Mouse (Mus musculus): ENCODE data around the gene Gpc6. TPM values are rescaled to one million over a fixed set of nuclear protein-coding genes. Genes with fewer than 3 reads are reported as not detected.

Gene Gpc6
- polyA plus RNA-seq, 1 experiment = 4.7 TPM

DNA sequence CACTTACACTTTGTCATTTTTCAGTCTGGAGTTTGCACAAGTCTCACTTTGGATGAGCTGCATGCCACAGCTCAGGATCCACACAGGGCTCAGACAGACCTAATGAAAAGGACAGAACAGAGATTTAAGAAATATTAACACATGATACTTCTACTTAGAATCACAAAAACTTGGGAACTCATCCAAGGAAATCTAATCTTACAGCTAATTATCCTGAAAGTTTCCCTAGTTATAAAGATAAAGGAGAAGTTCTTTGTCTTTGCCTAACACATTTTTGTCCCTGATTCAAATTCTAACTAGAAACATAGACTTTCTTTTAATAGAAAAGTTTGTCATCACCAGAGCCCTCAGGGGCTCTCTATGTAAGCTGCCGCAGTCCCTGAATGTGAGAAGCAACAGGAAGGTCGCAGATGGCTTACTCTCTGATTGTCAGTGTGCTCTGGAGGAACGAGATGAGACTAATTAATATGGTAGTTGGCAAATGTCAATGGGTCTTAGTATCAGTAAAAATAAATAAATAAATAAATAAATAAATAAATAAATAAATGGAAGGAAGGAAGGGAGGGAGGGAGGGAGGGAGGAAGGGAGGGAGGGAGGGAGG lies 526.4 kb downstream of the Gpc6 start:
- no peak overlapping the region for H3K4me3 ChIP-seq (ENCODE audit: insufficient read depth, low read length)
- H3K27ac ChIP-seq (ENCODE audit: insufficient read depth, low read length) = no peak overlapping the region
- no peak for TF ChIP-seq CTCF (IDR thresholded peaks at IDR 0.05; ENCODE audit: extremely low read depth, insufficient read depth, low read length)
- TF ChIP-seq POLR2A (IDR thresholded peaks at IDR 0.05; ENCODE audit: extremely low read depth, insufficient read depth, low read length) = no peak
- H3K4me1 ChIP-seq (ENCODE audit: control insufficient read depth, insufficient read depth, low read length) = no peaks in the 10 kb centered on the region

DNA sequence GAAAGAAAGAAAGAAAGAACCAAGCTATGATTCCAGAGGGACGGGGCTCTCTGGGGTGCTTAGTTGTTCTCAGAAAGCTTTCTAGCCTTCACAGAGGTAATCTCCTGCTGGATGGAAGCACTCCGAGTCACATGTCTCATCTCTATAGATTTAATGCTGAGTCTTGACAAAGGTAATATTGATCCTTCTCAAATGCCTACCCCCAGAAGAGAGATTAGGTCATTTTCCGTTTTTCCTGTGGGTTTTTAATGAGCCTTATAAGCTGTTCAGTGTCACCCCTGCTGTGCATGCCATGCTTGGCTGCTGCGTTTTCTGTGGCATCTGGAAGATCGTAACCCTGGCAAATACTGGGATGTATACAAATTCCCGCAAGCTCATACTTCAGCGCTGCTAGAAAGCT lies 527.0 kb downstream of the Gpc6 start:
- H3K4me1 ChIP-seq (ENCODE audit: control insufficient read depth, insufficient read depth, low read length) = no peaks in the 10 kb centered on the region
- no peak overlapping the region for H3K4me3 ChIP-seq (ENCODE audit: insufficient read depth, low read length)
- TF ChIP-seq POLR2A (IDR thresholded peaks at IDR 0.05; ENCODE audit: extremely low read depth, insufficient read depth, low read length) (no peak), CTCF (IDR thresholded peaks at IDR 0.05; ENCODE audit: extremely low read depth, insufficient read depth, low read length) (no peak)
- H3K27ac ChIP-seq (ENCODE audit: insufficient read depth, low read length) = no peak overlapping the region

DNA sequence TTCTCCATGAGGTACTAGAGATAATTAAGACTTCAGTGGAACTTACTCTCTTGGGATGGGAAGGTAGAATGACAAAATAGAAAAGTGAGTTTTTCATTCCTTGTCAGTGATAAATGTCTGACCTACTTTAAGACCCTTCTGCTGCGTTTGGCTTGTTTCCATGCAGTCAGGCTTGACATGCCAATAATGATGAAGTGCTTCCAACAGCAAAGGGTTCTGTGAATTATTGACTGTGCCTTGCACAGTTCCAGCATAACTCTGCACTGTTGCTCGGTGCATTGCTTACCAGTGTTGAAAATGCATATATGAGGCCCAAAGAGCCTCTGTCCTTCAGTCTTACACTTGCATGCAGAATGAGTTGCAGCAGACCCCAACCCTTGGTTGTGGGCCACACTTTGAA lies 548.3 kb downstream of the Gpc6 start:
- H3K4me3 ChIP-seq (ENCODE audit: insufficient read depth, low read length) = no peak overlapping the region
- TF ChIP-seq POLR2A (IDR thresholded peaks at IDR 0.05; ENCODE audit: extremely low read depth, insufficient read depth, low read length) (no peak), CTCF (IDR thresholded peaks at IDR 0.05; ENCODE audit: extremely low read depth, insufficient read depth, low read length) (no peak)
- H3K27ac ChIP-seq (ENCODE audit: insufficient read depth, low read length) = no peak overlapping the region
- no peaks in the 10 kb centered on the region for H3K4me1 ChIP-seq (ENCODE audit: control insufficient read depth, insufficient read depth, low read length)

DNA sequence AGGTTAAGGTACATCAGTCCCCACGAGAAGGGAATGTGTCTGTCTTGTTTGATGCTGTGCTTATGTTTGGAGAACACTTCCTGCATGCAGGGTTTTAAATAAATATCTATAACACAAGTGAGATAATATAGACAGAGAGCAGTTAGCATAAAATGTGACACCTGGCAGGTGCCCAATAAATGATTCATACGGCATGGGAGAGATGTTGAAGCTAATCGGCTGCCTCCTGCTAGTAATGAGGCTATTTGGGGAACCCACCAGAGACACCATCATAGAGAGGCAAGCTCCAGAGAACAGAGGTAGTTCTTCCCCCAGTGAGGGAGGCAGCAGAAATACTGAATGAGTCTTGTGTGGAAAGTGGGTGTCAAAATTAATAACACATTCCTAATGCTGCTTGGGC lies 553.8 kb downstream of the Gpc6 start:
- no peak overlapping the region for H3K27ac ChIP-seq (ENCODE audit: insufficient read depth, low read length)
- H3K4me3 ChIP-seq (ENCODE audit: insufficient read depth, low read length) = no peak overlapping the region
- TF ChIP-seq POLR2A (IDR thresholded peaks at IDR 0.05; ENCODE audit: extremely low read depth, insufficient read depth, low read length) = no peak
- TF ChIP-seq CTCF (IDR thresholded peaks at IDR 0.05; ENCODE audit: extremely low read depth, insufficient read depth, low read length) = no peak
- no peaks in the 10 kb centered on the region for H3K4me1 ChIP-seq (ENCODE audit: control insufficient read depth, insufficient read depth, low read length)

DNA sequence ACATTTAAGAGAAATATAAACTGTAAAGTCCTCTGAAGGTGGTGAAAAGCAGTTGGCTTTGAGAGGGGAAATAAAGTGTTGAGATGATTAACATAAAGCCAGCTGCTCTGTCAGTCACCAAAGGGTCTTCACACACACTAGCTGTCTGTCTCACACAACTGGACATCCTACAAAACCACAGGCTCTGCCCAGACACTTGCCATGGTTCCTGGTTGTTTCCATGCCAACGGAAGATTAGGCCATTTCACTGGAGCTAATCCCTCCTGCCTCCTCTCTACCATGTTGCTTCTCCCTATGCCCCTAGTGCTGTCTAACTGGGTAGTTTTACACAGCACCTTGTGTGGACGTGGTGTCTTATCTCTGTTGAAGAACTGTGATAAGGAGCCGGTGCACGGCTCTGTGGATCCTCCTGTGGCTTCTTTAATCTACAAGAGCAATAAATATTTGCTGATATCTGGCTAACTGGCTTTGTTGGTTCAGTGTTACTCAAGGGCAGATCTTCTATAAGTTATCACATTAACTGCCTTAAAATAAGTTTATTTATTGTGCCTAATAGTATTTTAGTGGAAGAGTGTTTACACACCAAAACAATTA lies 562.1 kb downstream of the Gpc6 start:
- TF ChIP-seq CTCF (IDR thresholded peaks at IDR 0.05; ENCODE audit: extremely low read depth, insufficient read depth, low read length) = no peak
- TF ChIP-seq POLR2A (IDR thresholded peaks at IDR 0.05; ENCODE audit: extremely low read depth, insufficient read depth, low read length) = no peak
- Histone ChIP-seq H3K4me3 (ENCODE audit: insufficient read depth, low read length) (no peak overlapping the region), H3K27ac (ENCODE audit: insufficient read depth, low read length) (no peak overlapping the region), H3K4me1 (ENCODE audit: control insufficient read depth, insufficient read depth, low read length) (no peaks in the 10 kb centered on the region)

DNA sequence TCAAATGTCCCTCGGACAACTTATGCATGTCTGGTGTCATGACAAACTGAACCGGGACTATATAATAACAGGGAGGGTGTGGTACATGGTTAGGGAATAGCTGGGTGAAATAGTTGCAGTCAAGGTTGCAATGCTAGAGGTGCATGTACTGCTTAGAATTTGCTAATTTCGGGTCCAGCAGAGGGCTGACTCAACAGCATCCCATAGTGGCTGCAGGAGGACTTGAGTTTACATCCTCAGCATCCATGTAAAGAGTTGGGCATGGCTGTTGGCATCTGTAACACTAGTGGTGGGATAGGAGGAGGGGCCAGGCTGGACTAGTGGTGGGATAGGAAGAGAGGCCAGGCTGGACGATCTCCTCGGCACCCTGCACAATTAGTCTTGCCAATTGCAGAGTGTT lies 565.4 kb downstream of the Gpc6 start:
- H3K4me1 ChIP-seq (ENCODE audit: control insufficient read depth, insufficient read depth, low read length) = no peaks in the 10 kb centered on the region
- TF ChIP-seq CTCF (IDR thresholded peaks at IDR 0.05; ENCODE audit: extremely low read depth, insufficient read depth, low read length) (peak; percentile 27; the same call in 1 of the 2 replicates), POLR2A (IDR thresholded peaks at IDR 0.05; ENCODE audit: extremely low read depth, insufficient read depth, low read length) (no peak)
- H3K4me3 ChIP-seq (ENCODE audit: insufficient read depth, low read length) = no peak overlapping the region
- no peak overlapping the region for H3K27ac ChIP-seq (ENCODE audit: insufficient read depth, low read length)

DNA sequence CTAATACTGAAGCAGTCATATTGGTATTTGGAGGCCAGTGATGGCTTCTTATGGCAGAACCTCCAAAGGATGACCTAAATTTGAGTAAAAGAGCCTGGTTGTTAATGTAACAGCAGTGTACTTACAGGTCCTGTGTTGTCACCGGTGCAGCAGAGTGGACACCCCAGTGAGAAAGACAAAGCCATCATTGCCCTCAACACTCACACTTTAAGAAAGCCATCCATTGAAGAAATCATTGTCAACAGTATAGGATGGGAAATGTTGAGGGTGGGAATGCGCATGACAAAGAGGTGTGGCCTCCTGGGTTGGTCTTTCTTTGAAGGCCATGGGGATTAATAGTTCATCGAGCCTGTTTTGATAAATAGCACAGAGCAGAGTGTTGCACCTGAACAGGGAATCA lies 570.0 kb downstream of the Gpc6 start:
- H3K4me1 ChIP-seq (ENCODE audit: control insufficient read depth, insufficient read depth, low read length) = no peaks in the 10 kb centered on the region
- no peak overlapping the region for H3K27ac ChIP-seq (ENCODE audit: insufficient read depth, low read length)
- no peak overlapping the region for H3K4me3 ChIP-seq (ENCODE audit: insufficient read depth, low read length)
- no peak for TF ChIP-seq POLR2A (IDR thresholded peaks at IDR 0.05; ENCODE audit: extremely low read depth, insufficient read depth, low read length)
- TF ChIP-seq CTCF (IDR thresholded peaks at IDR 0.05; ENCODE audit: extremely low read depth, insufficient read depth, low read length) = no peak

DNA sequence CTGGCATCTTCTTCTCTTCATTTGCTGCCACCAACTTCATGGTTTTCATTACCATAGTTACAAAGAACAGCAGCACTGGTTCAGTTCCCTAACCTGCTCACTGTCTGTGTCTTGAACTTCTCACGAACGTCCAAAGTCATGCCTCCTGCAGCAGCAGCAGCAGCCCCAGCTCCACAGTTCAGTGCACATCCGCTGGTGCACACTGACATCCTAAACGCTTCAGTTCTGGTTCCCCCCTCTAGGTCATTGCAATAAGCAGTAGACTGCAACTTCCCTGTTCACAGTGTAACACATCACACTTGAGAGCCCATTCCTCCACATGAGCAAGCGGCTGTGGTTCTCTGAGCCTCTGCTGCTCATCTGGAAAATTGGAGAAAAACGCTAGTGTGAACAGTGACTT lies 573.7 kb downstream of the Gpc6 start:
- Histone ChIP-seq H3K4me1 (ENCODE audit: control insufficient read depth, insufficient read depth, low read length) (no peaks in the 10 kb centered on the region), H3K27ac (ENCODE audit: insufficient read depth, low read length) (no peak overlapping the region), H3K4me3 (ENCODE audit: insufficient read depth, low read length) (no peak overlapping the region)
- TF ChIP-seq POLR2A (IDR thresholded peaks at IDR 0.05; ENCODE audit: extremely low read depth, insufficient read depth, low read length) (no peak), CTCF (IDR thresholded peaks at IDR 0.05; ENCODE audit: extremely low read depth, insufficient read depth, low read length) (no peak)

DNA sequence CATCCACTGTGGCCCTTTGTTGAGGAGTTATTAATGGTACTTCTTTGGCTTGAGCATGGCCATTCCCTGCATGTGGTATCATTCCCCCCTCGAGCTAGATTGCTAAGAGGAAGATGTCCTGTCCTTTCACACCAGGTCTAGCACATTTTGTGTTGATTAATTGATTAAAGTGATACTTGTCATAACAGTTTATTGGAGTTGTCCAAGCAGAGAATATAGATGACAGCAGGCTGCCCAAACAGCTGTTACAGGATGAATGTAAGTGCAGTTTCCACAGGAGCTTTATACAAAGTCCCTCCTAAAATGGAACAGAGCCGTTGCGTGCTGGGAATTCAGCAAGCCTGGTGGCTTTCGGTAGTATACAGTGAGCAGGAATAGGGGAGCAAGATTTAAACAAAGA lies 574.2 kb downstream of the Gpc6 start:
- TF ChIP-seq CTCF (IDR thresholded peaks at IDR 0.05; ENCODE audit: extremely low read depth, insufficient read depth, low read length) (no peak), POLR2A (IDR thresholded peaks at IDR 0.05; ENCODE audit: extremely low read depth, insufficient read depth, low read length) (no peak)
- H3K4me3 ChIP-seq (ENCODE audit: insufficient read depth, low read length) = no peak overlapping the region
- no peaks in the 10 kb centered on the region for H3K4me1 ChIP-seq (ENCODE audit: control insufficient read depth, insufficient read depth, low read length)
- no peak overlapping the region for H3K27ac ChIP-seq (ENCODE audit: insufficient read depth, low read length)

DNA sequence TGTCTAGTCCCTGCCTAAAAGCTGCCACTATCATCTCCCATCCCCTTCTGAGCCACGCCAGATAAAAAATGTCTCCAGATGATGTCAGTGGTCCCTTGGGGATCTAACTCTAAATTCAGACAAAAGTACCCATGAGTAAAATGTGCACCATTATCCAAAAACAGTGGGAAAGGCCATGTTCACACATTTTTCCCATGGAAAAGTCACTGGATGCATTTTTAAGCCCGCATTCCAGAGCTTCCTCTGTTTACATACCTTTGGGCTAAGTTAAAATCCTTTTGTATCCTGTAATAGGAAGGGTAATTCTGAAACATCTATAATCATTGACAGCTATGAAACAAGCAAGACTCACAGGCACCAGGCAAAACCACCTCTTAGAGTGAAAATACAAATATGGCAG lies 589.7 kb downstream of the Gpc6 start:
- Histone ChIP-seq H3K4me3 (ENCODE audit: insufficient read depth, low read length) (no peak overlapping the region), H3K4me1 (ENCODE audit: control insufficient read depth, insufficient read depth, low read length) (peaks cover 1% of the 10 kb centered on the region; the same call in 1 of the 2 replicates), H3K27ac (ENCODE audit: insufficient read depth, low read length) (no peak overlapping the region)
- TF ChIP-seq CTCF (IDR thresholded peaks at IDR 0.05; ENCODE audit: extremely low read depth, insufficient read depth, low read length) = no peak
- TF ChIP-seq POLR2A (IDR thresholded peaks at IDR 0.05; ENCODE audit: extremely low read depth, insufficient read depth, low read length) = no peak

Data from cortical plate, adult 2 months (tissue).